Mouse (Mus musculus) midbrain, embryonic 11.5 days (tissue): ENCODE measurements around the gene Lce1l. TPM values are rescaled to one million over a fixed set of nuclear protein-coding genes. Genes with fewer than 3 reads are reported as not detected.
"Not testable (repeated sequence)": the region's sequence is repeated elsewhere in the genome, so short reads cannot be mapped to it uniquely, and the experiment has no call there.

ENCODE experiments used
- ATAC-seq: fragments of 200-750 bp; cut with Nextera tagmentation; 2 replicates; pipeline ENCODE4 v1.8.0; 2017; ENCODE audit warnings: moderate TSS enrichment, moderate library complexity; ENCODE audit not compliant: low FRiP score
- DNase-seq: peaks from one replicate; pipeline ENCODE4 v3.0.0; 2015; ENCODE audit warnings: low spot score; ENCODE audit errors: missing footprints
- H3K27ac ChIP-seq: fragments of 300-500 bp; sonication (generic); 2 replicates; pipeline ENCODE4 v1.5.1; 2014; ENCODE audit warnings: low read depth, low read length
- H3K27me3 ChIP-seq: fragments of 300-500 bp; sonication (generic); 2 replicates; pipeline ENCODE4 v1.6.1; 2014; ENCODE audit warnings: mild to moderate bottlenecking, low read length, moderate library complexity, mixed read lengths; ENCODE audit not compliant: control insufficient read depth, insufficient read depth
- H3K36me3 ChIP-seq: fragments of 300-500 bp; sonication (generic); 2 replicates; pipeline ENCODE4 v1.6.1; 2014; ENCODE audit warnings: mild to moderate bottlenecking, low read length, moderate library complexity, mixed read lengths; ENCODE audit not compliant: control insufficient read depth, insufficient read depth
- H3K4me1 ChIP-seq: fragments of 300-500 bp; sonication (generic); 2 replicates; pipeline ENCODE4 v1.6.1; 2014; ENCODE audit warnings: low read length; ENCODE audit not compliant: control insufficient read depth, insufficient read depth
- H3K4me2 ChIP-seq: fragments of 300-500 bp; sonication (generic); 2 replicates; pipeline ENCODE4 v1.6.1; 2014; ENCODE audit warnings: mild to moderate bottlenecking, moderate library complexity
- H3K4me3 ChIP-seq: fragments of 300-500 bp; sonication (generic); 2 replicates; pipeline ENCODE4 v1.5.1; 2014; ENCODE audit warnings: low read depth, low read length
- H3K9ac ChIP-seq: fragments of 300-500 bp; sonication (generic); 2 replicates; pipeline ENCODE4 v1.6.1; 2014; ENCODE audit warnings: low read length
- H3K9me3 ChIP-seq: fragments of 300-500 bp; sonication (generic); 2 replicates; pipeline ENCODE4 v1.6.1; 2016; ENCODE audit warnings: low read length; ENCODE audit not compliant: control insufficient read depth
- WGBS: fragments of 180-500 bp; shearing (Covaris S2); extraction: QIAGEN DNeasy Blood & Tissue Kit; methylation state at CpG from one replicate; pipeline ENCODE4 v1.1.7; 2014; 5-methylcytosine and 5-hydroxymethylcytosine counted together
- polyA plus RNA-seq: library from polyadenylated mRNA; unstranded; fragments of >200 nt; fragmentation: Nextera tagmentation; extraction: Ambion mirVana; gene quantifications from 2 replicates; pipeline ENCODE4 v1.2.1, GENCODE M21; 2014

Gene Lce1l
- polyA plus RNA-seq: not detected in 2 replicates

DNA sequence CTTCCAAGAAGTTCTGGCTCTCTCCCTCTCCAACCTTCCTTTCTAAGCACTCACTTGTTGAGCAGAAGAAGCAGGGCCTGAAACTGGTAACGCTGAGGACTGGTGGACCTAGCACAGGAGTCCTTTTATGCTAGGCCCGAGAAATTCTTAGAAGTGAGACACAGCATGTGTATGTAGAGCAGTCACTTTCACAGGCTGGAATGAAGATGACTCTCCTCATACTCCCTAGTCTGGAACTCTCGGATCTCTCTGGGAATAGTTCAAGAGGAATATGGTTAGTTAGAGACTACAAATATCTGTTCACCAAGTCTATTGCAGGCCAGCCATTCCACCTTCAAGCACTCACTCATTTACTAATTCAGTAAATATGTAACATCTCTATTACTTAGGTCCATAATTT lies at the start of gene Lce1l:
Gene Lce1l (minus strand): TSS at position 101 of the 400 bp plus-strand sequence.
- ATAC-seq (no peak), DNase-seq (no peak)
- WGBS: 81% methylated on average over 3 of the region's 3 CpGs
- no peak within 1 kb of the TSS for H3K9ac ChIP-seq
- no peaks in the 10 kb centered on the region for H3K27me3 ChIP-seq
- no peak within 1 kb of the TSS for H3K4me2 ChIP-seq
- no peaks in the 10 kb centered on the region for H3K4me1 ChIP-seq
- no peak within 1 kb of the TSS for H3K27ac ChIP-seq
- H3K4me3 ChIP-seq: no peak within 1 kb of the TSS
- no peaks in the 10 kb centered on the region for H3K9me3 ChIP-seq
- H3K36me3 ChIP-seq: no peaks in the 10 kb centered on the region

- Histone ChIP-seq H3K4me2 (no peak overlapping the region), H3K27me3 (no peaks in the 10 kb centered on the region), H3K9me3 (no peaks in the 10 kb centered on the region), H3K4me3 (no peak overlapping the region), H3K4me1 (no peaks in the 10 kb centered on the region), H3K27ac (no peak overlapping the region), H3K36me3 (no peaks in the 10 kb centered on the region), H3K9ac (no peak overlapping the region)
- 54% methylated on average over 1 of the region's 1 CpGs for WGBS
- DNase-seq (no peak), ATAC-seq (no peak)
Measured at GRCm38 (mm10) chr3:92894489-92894888, 43.4 kb upstream of the Lce1l start.

- no peak for ATAC-seq
- no peak overlapping the region for H3K27ac ChIP-seq
- H3K4me1 ChIP-seq: no peaks in the 10 kb centered on the region
- H3K36me3 ChIP-seq: no peaks in the 10 kb centered on the region
- no peak overlapping the region for H3K4me3 ChIP-seq
- WGBS: 81% methylated on average over 3 of the region's 3 CpGs
- DNase-seq: no peak
- no peak overlapping the region for H3K4me2 ChIP-seq
- no peaks in the 10 kb centered on the region for H3K27me3 ChIP-seq
- no peaks in the 10 kb centered on the region for H3K9me3 ChIP-seq
- H3K9ac ChIP-seq: no peak overlapping the region
Measured at GRCm38 (mm10) chr3:92894063-92894462, 43.0 kb upstream of the Lce1l start.

DNA sequence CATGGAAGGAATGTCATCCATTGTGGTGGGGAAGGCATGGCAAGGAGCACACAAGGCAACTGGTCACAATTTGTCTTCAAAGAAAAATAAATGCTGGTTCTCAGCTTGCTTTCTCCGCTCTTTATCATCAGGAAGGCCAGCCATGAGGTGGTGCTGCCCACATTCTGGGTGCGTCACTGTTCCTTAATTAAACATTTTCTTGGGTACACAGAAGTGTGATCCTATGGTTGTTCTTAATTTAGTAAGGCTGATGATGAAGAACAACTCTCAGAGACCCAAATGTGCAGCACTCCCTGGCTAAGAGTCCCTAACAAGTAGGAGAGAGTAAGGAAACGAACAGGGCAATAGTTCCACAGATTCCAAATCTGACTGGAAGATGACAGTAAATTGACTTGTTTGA lies 23.1 kb upstream of the Lce1l start:
- WGBS: 90% methylated on average over 3 of the region's 3 CpGs
- no peak overlapping the region for H3K4me2 ChIP-seq
- no peaks in the 10 kb centered on the region for H3K9me3 ChIP-seq
- no peaks in the 10 kb centered on the region for H3K36me3 ChIP-seq
- no peaks in the 10 kb centered on the region for H3K27me3 ChIP-seq
- ATAC-seq (no peak), DNase-seq (no peak)
- H3K4me3 ChIP-seq: no peak overlapping the region
- H3K9ac ChIP-seq: no peak overlapping the region
- H3K4me1 ChIP-seq: no peaks in the 10 kb centered on the region
- no peak overlapping the region for H3K27ac ChIP-seq

DNA sequence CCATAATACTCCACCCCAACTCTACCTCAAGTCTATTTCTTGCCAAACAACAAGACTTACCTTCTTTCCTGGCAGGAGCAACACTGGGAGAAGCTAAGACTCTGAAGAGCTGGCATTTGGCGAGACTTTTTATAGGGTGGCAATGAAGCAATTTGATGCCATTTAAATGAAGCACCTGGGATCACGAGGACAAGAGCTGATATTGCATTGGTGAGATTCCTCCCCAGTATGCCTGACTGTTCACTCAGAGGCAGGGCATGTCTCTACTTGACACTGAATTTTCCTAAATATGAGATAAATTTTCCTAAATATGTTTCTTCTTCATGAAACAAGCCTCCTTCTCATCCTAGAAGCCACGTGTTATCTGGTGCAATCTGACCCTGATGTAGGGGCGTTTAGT lies 19.0 kb upstream of the Lce1l start, which contains the start of gene 2310050C09Rik:
Gene 2310050C09Rik (minus strand): TSS at position 101 of the 400 bp plus-strand sequence.
- no peak within 1 kb of the TSS for H3K27ac ChIP-seq
- no peaks in the 10 kb centered on the region for H3K4me1 ChIP-seq
- H3K9me3 ChIP-seq: no peaks in the 10 kb centered on the region
- ATAC-seq: no peak
- no peak within 1 kb of the TSS for H3K4me2 ChIP-seq
- no peaks in the 10 kb centered on the region for H3K36me3 ChIP-seq
- no peak for DNase-seq
- H3K4me3 ChIP-seq: no peak within 1 kb of the TSS
- H3K9ac ChIP-seq: no peak within 1 kb of the TSS
- 87% methylated on average over 4 of the region's 4 CpGs for WGBS
- H3K27me3 ChIP-seq: no peaks in the 10 kb centered on the region

DNA sequence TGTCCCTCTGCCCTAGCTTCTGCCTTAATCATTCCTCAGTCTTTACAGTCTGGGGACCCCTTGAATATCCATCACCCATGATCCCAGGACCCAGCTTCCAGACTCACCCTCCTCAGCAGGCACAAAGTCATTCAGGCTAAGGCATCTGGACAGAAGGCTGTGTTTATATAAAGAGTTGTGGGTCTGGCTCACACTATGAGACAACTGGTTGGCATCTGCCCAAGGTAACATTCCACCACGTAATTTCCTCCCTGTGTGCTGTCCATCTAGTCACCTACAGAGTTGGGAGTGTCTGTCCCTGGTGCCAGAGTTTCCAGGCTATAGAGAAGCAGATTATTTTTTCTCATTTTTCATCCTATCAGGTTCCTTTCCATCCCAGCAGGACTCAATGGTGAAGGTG lies 24.0 kb downstream of the Lce1l start, which contains the start of gene Kprp:
Gene Kprp (minus strand): TSS at position 140 of the 400 bp plus-strand sequence.
- Histone ChIP-seq H3K4me3 (no peak within 1 kb of the TSS), H3K27me3 (no peaks in the 10 kb centered on the region), H3K4me1 (no peaks in the 10 kb centered on the region), H3K36me3 (no peaks in the 10 kb centered on the region), H3K9me3 (no peaks in the 10 kb centered on the region), H3K27ac (no peak within 1 kb of the TSS), H3K4me2 (no peak within 1 kb of the TSS), H3K9ac (no peak within 1 kb of the TSS)
- WGBS: 50% methylated on average over 1 of the region's 1 CpGs
- no peak for ATAC-seq
- no peak for DNase-seq

- Histone ChIP-seq H3K36me3 (no peaks in the 10 kb centered on the region), H3K27me3 (no peaks in the 10 kb centered on the region), H3K27ac (no peak overlapping the region), H3K4me3 (no peak overlapping the region), H3K9ac (no peak overlapping the region), H3K4me2 (no peak overlapping the region), H3K4me1 (no peaks in the 10 kb centered on the region), H3K9me3 (no peaks in the 10 kb centered on the region)
- DNase-seq (no peak), ATAC-seq (no peak)
- 42% methylated on average over 1 of the region's 1 CpGs for WGBS
Measured at GRCm38 (mm10) chr3:92825808-92826207, 25.3 kb downstream of the Lce1l start.

DNA sequence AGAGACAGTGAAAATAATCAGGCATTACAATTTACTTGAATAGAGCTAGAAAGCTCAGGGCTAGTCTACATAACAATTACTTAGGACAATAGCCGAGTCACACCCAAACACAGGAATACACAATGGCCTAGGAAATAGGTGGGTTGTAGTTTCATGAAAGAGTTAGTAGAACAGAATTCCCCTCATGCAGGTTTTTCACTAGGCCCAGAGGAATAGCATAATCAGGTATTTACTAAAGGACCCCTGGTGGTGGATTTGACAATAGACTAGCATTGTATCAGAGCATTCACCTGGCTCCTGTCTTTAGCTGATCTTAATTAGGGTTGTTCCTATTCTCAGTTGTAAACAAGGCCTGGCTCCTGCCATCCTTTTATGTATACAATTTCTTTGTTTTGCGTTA lies 35.0 kb downstream of the Lce1l start:
- H3K4me2 ChIP-seq, H3K9ac ChIP-seq, H3K4me1 ChIP-seq, DNase-seq, H3K36me3 ChIP-seq, ATAC-seq, H3K27me3 ChIP-seq, H3K9me3 ChIP-seq, H3K4me3 ChIP-seq, H3K27ac ChIP-seq: not testable (repeated sequence)
- WGBS: 87% methylated on average over 2 of the region's 2 CpGs

- no peaks in the 10 kb centered on the region for H3K36me3 ChIP-seq
- ATAC-seq (no peak), DNase-seq (no peak)
- H3K4me3 ChIP-seq: no peak overlapping the region
- no peak overlapping the region for H3K27ac ChIP-seq
- no peaks in the 10 kb centered on the region for H3K4me1 ChIP-seq
- 89% methylated on average over 3 of the region's 3 CpGs for WGBS
- H3K4me2 ChIP-seq: no peak overlapping the region
- H3K27me3 ChIP-seq: no peaks in the 10 kb centered on the region
- H3K9me3 ChIP-seq: no peaks in the 10 kb centered on the region
- no peak overlapping the region for H3K9ac ChIP-seq
Measured at GRCm38 (mm10) chr3:92815581-92815980, 35.5 kb downstream of the Lce1l start.

DNA sequence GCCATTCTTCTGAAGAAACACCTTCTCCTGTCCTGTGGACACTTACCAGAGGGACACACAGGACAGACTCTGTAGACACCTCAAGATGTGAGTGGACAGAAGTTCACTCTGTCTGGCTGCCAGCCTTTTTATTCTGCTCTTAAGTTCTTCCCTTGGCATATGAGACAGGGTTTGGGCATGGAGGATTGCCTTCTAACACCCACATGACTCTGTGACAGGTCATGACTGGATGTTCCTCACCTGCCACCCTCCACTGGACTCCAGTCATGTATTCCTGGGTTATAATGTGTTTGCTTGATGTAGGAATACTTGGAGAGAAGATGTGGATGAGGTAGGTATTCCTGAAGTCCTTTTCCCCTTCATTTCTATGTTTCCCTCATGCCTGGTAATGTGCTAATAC lies 43.3 kb downstream of the Lce1l start, which contains the start of gene Lce1k:
Gene Lce1k (minus strand): TSS at position 101 of the 400 bp plus-strand sequence.
- Histone ChIP-seq H3K4me1 (no peaks in the 10 kb centered on the region), H3K27ac (no peak within 1 kb of the TSS), H3K36me3 (no peaks in the 10 kb centered on the region), H3K9ac (no peak within 1 kb of the TSS), H3K27me3 (no peaks in the 10 kb centered on the region), H3K4me2 (no peak within 1 kb of the TSS), H3K4me3 (no peak within 1 kb of the TSS), H3K9me3 (no peaks in the 10 kb centered on the region)
- ATAC-seq (no peak), DNase-seq (no peak)
